Mouse (Mus musculus) lung, adult 2 months (tissue): ENCODE measurements around the gene Wwox. TPM values are rescaled to one million over a fixed set of nuclear protein-coding genes. Genes with fewer than 3 reads are reported as not detected.

ENCODE experiments used
- DNase-seq: peaks from one replicate; pipeline ENCODE4 v3.0.0; 2022
- H3K4me1 ChIP-seq: fragments of 200-500 bp; 2 replicates; pipeline ENCODE4 v1.6.1; 2011; ENCODE audit warnings: low read length; ENCODE audit not compliant: control insufficient read depth, insufficient read depth
- H3K4me3 ChIP-seq: fragments of 200-500 bp; replicated peaks from 2 replicates; pipeline ENCODE3; 2011; ENCODE audit warnings: low read depth, mild to moderate bottlenecking, control low read depth, low read length; ENCODE audit errors: extremely low read depth
- CTCF ChIP-seq: fragments of 200-500 bp; IDR thresholded peaks from 2 replicates; pipeline ENCODE4 v1.5.1; 2011; ENCODE audit warnings: mild to moderate bottlenecking, low read length, control low read depth; ENCODE audit not compliant: insufficient read depth
- POLR2A ChIP-seq: fragments of 200-500 bp; IDR thresholded peaks from 2 replicates; pipeline ENCODE4 v1.6.1; 2011; ENCODE audit warnings: low read depth, mild to moderate bottlenecking, control low read depth, low read length, borderline replicate concordance; ENCODE audit errors: extremely low read depth
- WGBS: fragments of 180-500 bp; shearing (Covaris S2); methylation state at CpG from one replicate; pipeline ENCODE4 v1.1.7; 2018; 5-methylcytosine and 5-hydroxymethylcytosine counted together
- polyA plus RNA-seq: library from polyadenylated mRNA; depleted of rRNA; stranded (reverse); fragments of >200 nt; gene quantifications from 2 replicates; pipeline ENCODE4 v1.2.3, GENCODE M21; 2012

Wwox gene
- polyA plus RNA-seq, 1 experiment, result 8.5 TPM

DNA sequence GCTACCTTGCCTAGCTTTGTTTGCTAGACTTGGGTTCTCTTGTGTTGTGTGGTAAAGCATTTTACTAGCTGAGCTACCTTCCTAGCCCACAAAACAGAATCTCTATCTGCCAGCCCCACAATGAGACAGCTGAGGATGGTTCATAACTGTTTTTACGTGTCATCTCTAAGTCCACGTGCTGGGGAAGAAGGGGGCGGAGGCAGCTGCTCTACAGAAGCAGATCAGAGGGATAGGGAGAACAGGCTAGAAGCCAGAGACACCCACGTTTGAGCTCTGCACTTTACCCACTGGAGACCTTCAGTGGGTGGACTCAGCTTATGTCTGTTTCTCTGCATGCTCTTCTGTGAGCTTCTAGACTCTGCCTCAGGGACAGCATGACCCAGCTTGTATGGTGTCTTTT, 17.9 kb upstream of the Wwox start:
- no peak overlapping the region for H3K4me3 ChIP-seq
- no peak for DNase-seq
- WGBS, result 66% methylated on average over 4 of the region's 4 CpGs
- no peaks in the 10 kb centered on the region; the same call in 1 of the 2 replicates for H3K4me1 ChIP-seq
- TF ChIP-seq POLR2A (no peak), CTCF (no peak)

DNA sequence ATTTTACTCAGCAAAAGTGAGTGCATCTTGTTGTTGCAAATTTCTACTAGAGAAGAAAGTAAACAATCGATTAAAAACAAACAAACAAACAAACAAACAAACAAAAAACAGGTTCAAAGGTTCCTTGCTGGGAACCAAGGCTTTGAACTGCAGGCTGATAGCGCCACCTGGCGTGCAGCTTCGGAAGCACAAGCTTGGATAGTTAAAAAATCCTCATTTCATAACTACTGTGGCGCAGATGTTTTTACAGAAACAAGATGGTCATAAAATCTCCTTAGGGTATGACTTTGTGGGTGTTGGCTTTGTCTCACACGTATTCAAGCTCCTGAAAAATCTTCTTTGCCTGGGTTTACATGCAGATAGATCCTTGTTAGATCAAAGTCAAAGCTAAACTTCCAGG, 1.2 kb upstream of the Wwox start:
- peak; percentile 43 for DNase-seq
- TF ChIP-seq POLR2A (no peak), CTCF (peak; percentile 91)
- 8% methylated on average over 6 of the region's 6 CpGs for WGBS
- Histone ChIP-seq H3K4me3 (no peak overlapping the region), H3K4me1 (no peaks in the 10 kb centered on the region; the same call in 1 of the 2 replicates)

DNA sequence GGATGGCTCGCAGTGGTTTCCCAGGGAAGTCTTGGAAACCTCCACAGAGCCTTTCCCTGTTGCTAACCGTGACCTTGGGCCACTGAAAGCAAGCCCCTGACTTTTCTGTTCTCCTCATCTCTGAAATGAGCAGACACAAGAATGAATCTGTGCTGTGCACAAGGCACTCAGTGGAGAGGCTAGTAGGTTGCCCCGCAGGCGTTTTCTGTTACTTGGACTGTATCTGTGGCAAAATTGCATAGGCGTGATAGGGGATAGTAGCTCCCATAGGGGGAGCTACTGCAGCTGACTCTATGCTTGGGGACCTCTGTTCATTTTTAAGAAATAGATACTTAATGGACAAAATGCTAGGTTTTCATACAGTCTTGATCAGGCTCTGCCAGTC, 742 bp downstream of the Wwox start:
- TF ChIP-seq POLR2A (no peak), CTCF (no peak)
- no peak for DNase-seq
- H3K4me1 ChIP-seq, result no peaks in the 10 kb centered on the region; the same call in 1 of the 2 replicates
- H3K4me3 ChIP-seq, result peak overlapping the region; percentile 69
- 17% methylated on average over 5 of the region's 5 CpGs for WGBS

DNA sequence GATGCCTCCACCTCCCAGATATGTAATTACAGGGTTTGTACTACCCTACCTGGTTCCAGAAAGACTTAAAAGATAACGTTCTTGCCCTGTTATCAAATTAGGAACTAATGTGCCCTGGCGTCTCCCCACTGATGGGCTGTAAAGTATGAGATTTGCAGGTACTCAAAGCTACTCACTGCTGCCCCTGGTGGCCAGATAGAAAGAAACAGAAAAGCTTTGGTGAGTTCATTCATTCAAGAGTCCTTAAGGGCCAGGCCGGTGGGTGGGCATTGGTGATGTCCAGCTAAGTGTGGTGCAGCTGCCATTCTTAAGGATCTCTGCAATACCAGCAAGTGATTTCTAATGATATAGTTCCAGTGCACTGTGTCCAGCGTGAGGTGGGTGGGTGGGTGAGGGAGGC, 2.2 kb downstream of the Wwox start:
- WGBS, result 82% methylated on average over 4 of the region's 4 CpGs
- no peak for DNase-seq
- H3K4me1 ChIP-seq, result no peaks in the 10 kb centered on the region; the same call in 1 of the 2 replicates
- H3K4me3 ChIP-seq, result no peak overlapping the region
- TF ChIP-seq CTCF (0 out of 2 replicates have a peak, but pooled peaks have one; percentile 0), POLR2A (no peak)

DNA sequence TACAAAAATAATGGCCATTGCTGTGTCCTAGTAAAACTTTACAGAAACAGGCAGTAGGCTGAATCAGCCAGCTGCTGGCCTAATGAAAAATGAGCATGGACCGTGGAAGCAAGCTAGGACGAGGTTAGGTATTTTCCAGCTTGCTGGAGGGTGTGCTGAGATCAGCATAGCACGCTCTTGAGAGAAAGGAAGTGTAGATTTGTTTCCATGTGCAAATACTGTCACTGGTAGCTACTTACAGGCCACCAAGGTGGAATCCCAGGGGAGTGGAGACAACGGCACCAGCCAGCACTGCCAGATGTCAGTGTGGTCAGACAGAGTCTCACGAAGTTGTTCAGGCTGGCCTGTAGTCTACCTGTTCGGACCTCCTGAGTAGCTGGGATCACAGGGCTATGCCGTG, 7.4 kb downstream of the Wwox start:
- WGBS, result 72% methylated on average over 7 of the region's 7 CpGs
- no peaks in the 10 kb centered on the region for H3K4me1 ChIP-seq
- no peak for DNase-seq
- H3K4me3 ChIP-seq, result no peak overlapping the region
- TF ChIP-seq POLR2A (no peak), CTCF (no peak)

DNA sequence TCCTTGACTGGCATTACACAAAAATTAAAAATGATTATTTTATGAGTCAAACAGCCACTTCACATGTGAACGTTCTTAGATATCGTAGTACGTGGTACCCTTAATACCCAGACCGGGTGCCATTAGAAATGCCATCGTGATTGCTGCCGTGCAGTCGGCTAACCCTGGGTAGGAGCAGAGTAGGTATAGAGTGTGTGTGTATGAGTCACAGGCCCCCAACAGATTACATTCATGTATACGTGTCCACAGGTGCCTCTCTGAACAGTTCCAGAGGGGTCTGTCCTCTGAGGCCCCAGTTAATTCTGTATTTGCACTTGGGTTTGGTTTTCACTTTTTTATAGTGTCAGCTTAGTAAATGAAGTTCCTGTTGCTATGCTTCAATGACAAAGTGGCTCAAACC, 12.8 kb downstream of the Wwox start:
- WGBS, result 89% methylated on average over 8 of the region's 8 CpGs
- no peak overlapping the region for H3K4me3 ChIP-seq
- no peak for DNase-seq
- TF ChIP-seq CTCF (no peak), POLR2A (no peak)
- no peaks in the 10 kb centered on the region for H3K4me1 ChIP-seq

DNA sequence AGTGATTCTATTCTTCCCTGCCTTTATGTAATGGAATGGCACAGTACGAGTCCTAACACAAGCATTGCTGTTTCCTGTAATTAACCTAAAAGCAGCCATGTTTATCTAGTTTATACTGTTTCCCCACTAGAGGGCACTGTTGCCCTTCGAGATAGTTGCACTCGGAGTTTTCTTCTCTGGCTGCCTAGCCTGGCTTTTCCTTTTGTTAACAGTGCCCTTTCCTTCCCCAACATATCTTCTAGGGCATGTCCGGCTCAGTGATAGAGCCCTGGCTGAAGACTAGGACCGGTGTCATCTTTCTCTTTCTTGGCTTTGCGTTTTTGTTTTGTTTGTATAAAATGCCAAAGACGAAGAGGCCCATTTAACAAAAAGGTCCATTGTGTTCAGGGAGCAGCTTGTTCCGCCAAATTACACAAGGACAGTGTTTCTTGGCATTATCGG, 13.3 kb downstream of the Wwox start:
- DNase-seq, result peak; percentile 67
- H3K4me3 ChIP-seq, result no peak overlapping the region

DNA sequence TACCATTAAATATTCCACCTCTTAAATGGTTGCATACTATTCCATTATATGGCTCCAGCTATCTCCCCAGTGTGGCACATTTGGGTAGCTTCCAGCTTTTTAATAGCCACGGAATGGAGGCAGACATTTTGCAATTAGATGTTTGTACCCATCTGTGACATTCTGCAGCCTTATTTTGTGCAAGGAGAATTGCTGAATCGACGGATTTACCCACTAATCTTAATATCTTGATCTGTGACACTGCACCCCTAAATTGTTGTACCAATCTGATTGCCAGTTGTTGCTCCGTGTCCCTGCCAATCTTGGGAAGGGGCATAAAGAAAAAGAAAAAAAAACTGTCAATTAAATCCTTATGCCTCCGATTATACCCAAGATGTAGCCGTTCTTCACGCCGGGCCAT, 15.8 kb downstream of the Wwox start:
- WGBS, result 77% methylated on average over 8 of the region's 8 CpGs
- H3K4me1 ChIP-seq, result no peaks in the 10 kb centered on the region
- no peak overlapping the region for H3K4me3 ChIP-seq
- no peak for DNase-seq
- TF ChIP-seq POLR2A, result no peak
- no peak for TF ChIP-seq CTCF

More for the DNA sequence above, 13.3 kb downstream of the Wwox start:
- no peaks in the 10 kb centered on the region for H3K4me1 ChIP-seq
- TF ChIP-seq POLR2A (no peak), CTCF (peak; percentile 52)
- WGBS, result 7% methylated on average over 9 of the region's 9 CpGs

DNA sequence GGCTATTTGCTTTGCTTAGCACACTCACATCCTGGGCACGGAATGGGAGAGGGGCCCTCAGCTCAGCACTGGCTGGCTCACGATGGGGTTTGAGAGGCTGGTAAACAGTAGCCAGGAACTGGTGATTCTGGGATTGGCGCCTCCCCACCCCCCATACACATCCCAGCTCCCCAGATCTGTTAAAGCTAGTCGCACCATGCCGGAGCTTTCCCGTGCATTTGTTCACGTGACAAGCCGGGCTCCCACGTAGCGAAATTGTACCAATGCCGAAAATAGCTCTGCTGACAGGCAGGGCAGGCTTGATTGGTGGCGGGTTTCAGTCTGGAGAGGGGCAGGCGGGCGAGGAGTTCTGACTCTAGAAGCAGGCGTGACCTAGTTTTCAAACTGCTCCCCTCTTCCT, 16.5 kb downstream of the Wwox start:
- peak; percentile 53 for DNase-seq
- WGBS, result 73% methylated on average over 15 of the region's 15 CpGs
- Histone ChIP-seq H3K4me1 (no peaks in the 10 kb centered on the region), H3K4me3 (no peak overlapping the region)
- TF ChIP-seq CTCF (no peak), POLR2A (no peak)

DNA sequence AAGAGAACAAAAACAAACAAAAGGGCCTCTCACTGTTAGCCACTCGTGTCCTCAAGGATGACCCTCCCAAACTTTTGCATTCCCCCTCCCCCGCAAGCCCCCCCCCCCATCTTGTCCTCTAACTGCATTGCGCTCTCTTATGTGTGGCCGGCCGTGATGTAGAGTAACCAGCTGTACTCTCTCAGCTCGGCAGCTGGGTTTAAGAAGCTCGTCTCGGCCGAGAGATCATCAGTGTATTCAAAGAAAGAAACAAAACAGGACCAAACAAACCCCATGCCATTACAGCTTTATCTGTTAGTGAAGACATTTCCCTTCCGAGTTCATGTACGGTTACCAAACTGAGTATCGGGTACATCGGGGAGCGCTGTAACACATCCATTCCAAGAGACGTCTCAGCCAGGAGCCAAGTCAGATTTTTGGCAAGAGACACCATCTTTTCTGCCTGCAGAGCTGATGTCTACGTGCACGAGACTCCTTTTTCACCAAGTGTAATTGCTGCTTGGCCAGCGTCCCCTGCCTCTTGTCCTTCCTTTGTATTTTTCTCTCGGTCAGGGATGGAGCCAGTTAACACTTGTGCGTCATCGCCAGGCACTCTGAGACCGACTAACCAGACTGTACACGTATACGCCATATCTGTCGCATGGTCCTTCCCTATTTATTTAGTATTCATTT, 18.8 kb downstream of the Wwox start:
- Histone ChIP-seq H3K4me1 (peaks cover 2% of the 10 kb centered on the region; the same call in 1 of the 2 replicates), H3K4me3 (no peak overlapping the region)
- DNase-seq, result no peak
- TF ChIP-seq CTCF, result no peak
- TF ChIP-seq POLR2A, result no peak
- WGBS, result 40% methylated on average over 25 of the region's 25 CpGs

DNA sequence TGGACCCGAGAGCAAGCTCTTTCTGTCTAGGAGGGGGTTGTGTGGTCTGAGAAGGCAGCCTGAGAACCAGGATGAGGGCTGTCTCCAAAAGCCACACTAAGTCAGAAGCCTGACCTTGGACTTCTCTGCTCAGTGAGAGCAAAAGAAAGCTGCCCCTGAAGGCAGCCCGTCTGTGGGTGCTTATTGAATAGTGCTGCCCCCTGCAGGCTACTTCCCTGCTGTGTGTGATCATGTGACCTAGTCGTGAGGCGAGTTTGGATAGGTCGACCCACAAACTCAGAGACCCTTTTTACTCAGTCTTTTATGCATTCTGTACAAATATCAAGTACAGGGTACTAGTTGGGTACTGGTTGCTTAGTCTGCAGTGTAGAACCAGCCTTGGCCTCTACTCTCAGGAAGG, 21.1 kb downstream of the Wwox start:
- WGBS, result 61% methylated on average over 5 of the region's 5 CpGs
- peaks cover 3% of the 10 kb centered on the region; the same call in 1 of the 2 replicates for H3K4me1 ChIP-seq
- DNase-seq, result peak; percentile 24
- H3K4me3 ChIP-seq, result no peak overlapping the region
- TF ChIP-seq POLR2A (no peak), CTCF (peak; percentile 67)

DNA sequence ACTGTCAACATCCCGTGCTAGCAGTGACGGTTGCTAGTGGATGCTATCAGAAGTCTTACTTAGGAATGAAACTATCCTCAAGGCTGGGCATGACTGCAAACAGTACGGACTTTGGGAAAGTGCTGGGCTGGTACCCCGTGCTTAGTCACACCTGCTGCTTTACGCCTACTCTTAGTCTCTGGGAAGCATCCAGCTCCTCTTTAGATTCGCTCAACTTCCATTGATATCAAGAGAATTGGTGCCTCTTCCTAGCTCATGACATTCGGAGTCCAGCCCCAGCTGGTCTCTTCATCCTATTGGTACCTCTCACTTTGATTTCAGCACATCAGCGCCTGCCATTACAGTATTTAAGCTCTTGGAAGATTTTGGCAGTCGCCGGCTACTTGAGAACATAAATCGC, 23.1 kb downstream of the Wwox start:
- peaks cover 3% of the 10 kb centered on the region; the same call in 1 of the 2 replicates for H3K4me1 ChIP-seq
- WGBS, result 90% methylated on average over 11 of the region's 11 CpGs
- H3K4me3 ChIP-seq, result no peak overlapping the region
- no peak for DNase-seq
- TF ChIP-seq CTCF, result no peak
- TF ChIP-seq POLR2A, result no peak
